Mouse (Mus musculus) Patski (cell line): ENCODE measurements around the gene Fgfr2. TPM values are rescaled to one million over a fixed set of nuclear protein-coding genes. Genes with fewer than 3 reads are reported as not detected.

ENCODE experiments used
- ATAC-seq: fragments of 100-300 bp; one replicate; pipeline ENCODE4 v1.8.0; 2021
- CTCF ChIA-PET: fragments of 350-600 bp; sonication (Branson Sonifier 250); formaldehyde crosslinking; loops from one replicate; lab custom pipeline; 2022; ENCODE audit warnings: inconsistent platforms; lab: Charles Lee
- POLR2A ChIA-PET: fragments of 350-600 bp; sonication (Branson Sonifier 250); formaldehyde crosslinking; loops from one replicate; lab custom pipeline; 2022; ENCODE audit warnings: antibody characterized with exemption, inconsistent platforms; lab: Charles Lee
- DNase-seq: peaks from one replicate; pipeline ENCODE4 v3.0.0-alpha.2; 2011; ENCODE audit warnings: low read depth, low spot score
- H3K27me3 ChIP-seq: fragments of 371-371 bp; one replicate; pipeline ENCODE4 v1.5.1; 2021
- CTCF ChIP-seq: fragments of 100-300 bp; IDR thresholded peaks from one replicate; pipeline ENCODE4 v1.5.1; 2021
- in situ Hi-C: fragments of 300-500 bp; cut with MboI; formaldehyde crosslinking; loops from 3 replicates; pipeline ENCODE4 v1.11.1; 2018; ENCODE audit warnings: low pct_unique_long_range_greater_than_20kb, mixed read lengths
- polyA plus RNA-seq: library from polyadenylated mRNA; unstranded; gene quantifications from one replicate; pipeline ENCODE4 v1.2.3, GENCODE M21; 2021

The Fgfr2 gene
- polyA plus RNA-seq, 1 experiment from 2014 or later = 48.8 TPM

DNA sequence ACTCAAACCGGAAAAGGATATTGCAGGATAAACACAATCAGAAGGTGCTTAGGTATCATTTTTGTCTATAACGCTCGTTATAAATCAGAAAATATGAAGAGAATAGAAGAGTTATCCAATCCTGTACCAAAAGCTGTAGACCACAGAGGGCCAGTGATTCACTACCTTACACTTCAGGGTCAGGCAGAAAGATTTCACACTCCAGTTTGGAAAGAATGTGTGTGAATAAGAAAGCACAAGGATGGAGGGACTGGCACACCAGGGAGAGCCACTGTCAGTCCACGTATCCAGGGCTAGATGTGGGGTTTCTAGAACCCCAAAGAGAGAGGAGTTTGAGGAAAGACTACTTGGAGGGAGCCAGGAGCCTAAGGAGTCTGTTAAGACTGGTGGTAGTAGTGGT is 546.3 kb downstream of the Fgfr2 start:
- ChIA-PET POLR2A (no interaction called here), CTCF (interaction anchor here (0.8 to 1.9 kb wide), 2 partner anchors 16 to 26 kb away, joined by 3 to 6 read pairs; no protein-coding TSS in a partner anchor)
- no peak for DNase-seq
- TF ChIP-seq CTCF = no peak
- H3K27me3 ChIP-seq = no peaks in the 10 kb centered on the region
- in situ Hi-C loops = loop anchor here (10.0 kb wide), 1 partner anchor 238 kb away; the partner anchor contains the start of gene Fam53b
- no peak for ATAC-seq

DNA sequence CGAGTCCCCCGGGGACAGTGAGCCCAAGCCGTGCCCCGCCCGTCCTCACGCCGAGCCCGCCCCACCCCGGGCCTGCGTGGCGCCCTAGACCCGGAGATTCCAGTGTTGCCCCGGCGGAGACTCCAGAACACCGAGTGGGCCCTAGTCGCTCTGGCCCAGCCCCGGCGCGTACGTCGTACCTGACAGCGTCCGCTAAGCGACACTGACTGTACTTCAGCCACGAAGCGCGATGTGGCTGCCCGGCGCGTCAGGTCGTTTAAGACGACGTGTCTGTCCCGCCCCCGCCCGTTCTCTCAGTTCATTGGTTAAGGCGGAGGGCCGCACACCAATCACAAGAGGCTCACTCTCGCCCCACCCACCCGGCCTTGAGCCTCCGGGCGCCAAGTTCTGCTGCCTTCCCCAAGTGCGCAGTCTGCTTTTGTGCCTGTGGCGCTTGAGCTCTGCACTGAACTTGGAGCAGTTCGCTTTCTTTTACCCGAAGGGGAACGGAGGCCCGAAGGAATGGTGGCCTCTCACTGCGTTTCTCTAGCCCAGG is 547.0 kb downstream of the Fgfr2 start, which contains the start of gene Oat:
Oat (minus strand) TSS at position 283 of the 535 bp plus-strand sequence.
- ChIA-PET POLR2A (interaction anchor here (0.8 kb wide), 1 partner anchor 40 kb away, joined by 3 read pairs; no protein-coding TSS in a partner anchor), CTCF (interaction anchor here (0.8 to 1.9 kb wide), 3 partner anchors 16 to 26 kb away, joined by 3 to 6 read pairs (median 5); no protein-coding TSS in a partner anchor)
- no peaks in the 10 kb centered on the region for H3K27me3 ChIP-seq
- in situ Hi-C loops = loop anchor here (10.0 kb wide), 1 partner anchor 239 kb away; the partner anchor contains the start of gene Fam53b
- no peak for DNase-seq
- peak; percentile 83 for ATAC-seq
- peak; percentile 23 for TF ChIP-seq CTCF

- POLR2A ChIA-PET = interaction anchor here (0.6 to 0.8 kb wide), 2 partner anchors 13 to 41 kb away, joined by 3 read pairs; no protein-coding TSS in a partner anchor
- in situ Hi-C loops = loop anchor here (10.0 kb wide), 1 partner anchor 239 kb away; the partner anchor contains the start of gene Fam53b
- CTCF ChIA-PET = interaction anchor here (1.1 to 1.9 kb wide), 2 partner anchors 23 to 27 kb away, joined by 5 to 6 read pairs; no protein-coding TSS in a partner anchor
- ATAC-seq (peak; percentile 85), DNase-seq (no peak)
- TF ChIP-seq CTCF = peak; percentile 79
- no peaks in the 10 kb centered on the region for H3K27me3 ChIP-seq
These were observed 547.5 kb downstream of the Fgfr2 start for GRCm38 (mm10) chr7:132575623-132576022.

DNA sequence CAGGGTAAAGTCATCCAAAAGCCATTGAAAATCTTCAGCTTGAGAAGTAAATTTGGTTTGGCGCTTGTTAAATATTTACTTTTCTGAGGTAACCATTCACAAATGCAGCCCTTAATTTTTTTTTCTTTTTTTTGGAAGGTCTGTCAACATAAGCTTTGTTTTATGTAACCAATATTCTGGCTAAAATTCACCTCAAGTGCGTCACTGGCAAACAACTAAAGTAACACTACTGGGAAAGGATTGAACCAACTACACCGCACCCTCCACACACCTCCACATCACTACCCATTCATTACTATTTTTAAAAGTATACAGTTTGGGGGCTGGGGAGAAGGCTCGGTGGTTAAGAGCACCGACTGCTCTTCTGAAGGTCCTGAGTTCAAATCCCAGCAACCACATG is 548.5 kb downstream of the Fgfr2 start:
- in situ Hi-C loops = loop anchor here (5.0 to 25.0 kb wide), 3 partner anchors 48 to 1012 kb away; partner anchors contain the start of genes Bub3 and Fam53b
- CTCF ChIA-PET = interaction anchor here (1.4 kb wide), 1 partner anchor 23 kb away, joined by 4 read pairs; no protein-coding TSS in a partner anchor
- POLR2A ChIA-PET = no interaction called here
- no peak for TF ChIP-seq CTCF
- ATAC-seq = no peak
- H3K27me3 ChIP-seq = no peaks in the 10 kb centered on the region
- no peak for DNase-seq

DNA sequence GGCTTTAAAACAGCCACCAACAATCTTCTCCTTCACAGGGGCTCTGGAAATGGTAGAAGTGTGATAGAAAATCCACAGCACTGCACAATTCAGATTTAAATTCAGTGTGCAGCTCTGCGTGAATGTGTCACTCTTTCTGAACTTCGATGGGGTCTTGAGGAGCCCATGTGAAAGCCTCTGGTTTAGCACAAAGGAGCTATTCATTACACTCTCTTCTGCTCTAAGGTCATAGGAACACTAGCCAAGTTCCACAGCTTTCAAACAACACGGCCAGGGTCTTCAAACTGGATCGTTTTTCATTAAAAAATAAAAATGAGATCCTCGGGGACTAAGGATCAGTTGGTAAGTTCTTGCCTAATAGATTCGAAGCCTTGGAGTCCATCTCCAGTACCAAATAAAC is 549.9 kb downstream of the Fgfr2 start:
- ChIA-PET POLR2A (interaction anchor here (0.7 kb wide), 1 partner anchor 442 kb away, joined by 3 read pairs; no protein-coding TSS in a partner anchor), CTCF (interaction anchor here (1.4 kb wide), 1 partner anchor 65 kb away, joined by 5 read pairs; no protein-coding TSS in a partner anchor)
- in situ Hi-C loops = loop anchor here (5.0 to 25.0 kb wide), 3 partner anchors 49 to 1011 kb away; partner anchors contain the start of genes Bub3 and Fam53b
- ATAC-seq (no peak), DNase-seq (no peak)
- no peaks in the 10 kb centered on the region for H3K27me3 ChIP-seq
- no peak for TF ChIP-seq CTCF

- ChIA-PET CTCF (interaction anchor here (1.4 kb wide), 1 partner anchor 66 kb away, joined by 5 read pairs; no protein-coding TSS in a partner anchor), POLR2A (interaction anchor here (0.7 to 1.3 kb wide), 2 partner anchors 18 to 441 kb away, joined by 3 read pairs; no protein-coding TSS in a partner anchor)
- no peak for ATAC-seq
- in situ Hi-C loops = loop anchor here (5.0 to 25.0 kb wide), 3 partner anchors 50 to 1010 kb away; partner anchors contain the start of genes Bub3 and Fam53b
- no peak for DNase-seq
- no peak for TF ChIP-seq CTCF
- no peaks in the 10 kb centered on the region for H3K27me3 ChIP-seq
These were observed 550.4 kb downstream of the Fgfr2 start for GRCm38 (mm10) chr7:132572738-132573137.

GRCm38 (mm10) chr7:132571481-132571880 is 551.7 kb downstream of the Fgfr2 start:
- ChIA-PET POLR2A (interaction anchor here (0.6 to 1.3 kb wide), 3 partner anchors 16 to 200 kb away, joined by 3 read pairs; no protein-coding TSS in a partner anchor), CTCF (interaction anchor here (1.3 to 1.5 kb wide), 3 partner anchors 11 to 19 kb away, joined by 4 to 5 read pairs (median 4); no protein-coding TSS in a partner anchor)
- no peak for DNase-seq

GRCm38 (mm10) chr7:132570071-132570470 is 553.1 kb downstream of the Fgfr2 start:
- no peak for ATAC-seq
- TF ChIP-seq CTCF = no peak
- no peaks in the 10 kb centered on the region for H3K27me3 ChIP-seq
- ChIA-PET CTCF (no interaction called here), POLR2A (interaction anchor here (1.7 kb wide), 1 partner anchor 11 kb away, joined by 5 read pairs; no protein-coding TSS in a partner anchor)
- DNase-seq = no peak
- in situ Hi-C loops = loop anchor here (5.0 to 25.0 kb wide), 3 partner anchors 52 to 1008 kb away; partner anchors contain the start of genes Bub3 and Fam53b

More at GRCm38 (mm10) chr7:132571481-132571880, 551.7 kb downstream of the Fgfr2 start:
- TF ChIP-seq CTCF = no peak
- peak; percentile 20 for ATAC-seq
- H3K27me3 ChIP-seq = no peaks in the 10 kb centered on the region
- in situ Hi-C loops = loop anchor here (5.0 to 25.0 kb wide), 3 partner anchors 51 to 1009 kb away; partner anchors contain the start of genes Bub3 and Fam53b

GRCm38 (mm10) chr7:132568817-132569216 is 554.3 kb downstream of the Fgfr2 start:
- ChIA-PET CTCF (no interaction called here), POLR2A (interaction anchor here (0.7 to 1.7 kb wide), 2 partner anchors 9 to 1125 kb away, joined by 4 to 5 read pairs; no protein-coding TSS in a partner anchor)
- no peak for TF ChIP-seq CTCF
- in situ Hi-C loops = loop anchor here (25.0 kb wide), 1 partner anchor 1007 kb away; the partner anchor contains the start of gene Bub3
- no peaks in the 10 kb centered on the region for H3K27me3 ChIP-seq
- ATAC-seq = no peak
- DNase-seq = no peak

- no peaks in the 10 kb centered on the region for H3K27me3 ChIP-seq
- no peak for TF ChIP-seq CTCF
- ChIA-PET POLR2A (no interaction called here), CTCF (interaction anchor here (1.6 kb wide), 1 partner anchor 73 kb away, joined by 3 read pairs; no protein-coding TSS in a partner anchor)
- no peak for DNase-seq
- no peak for ATAC-seq
- in situ Hi-C loops = loop anchor here (25.0 kb wide), 1 partner anchor 1004 kb away; the partner anchor contains the start of gene Bub3
These were observed 557.3 kb downstream of the Fgfr2 start for GRCm38 (mm10) chr7:132565831-132566230.
